Mouse (Mus musculus) cerebellum, postnatal 10 days (tissue): ENCODE measurements around the gene Gm45837.
"Not testable (repeated sequence)": the region's sequence is repeated elsewhere in the genome, so short reads cannot be mapped to it uniquely, and the experiment has no call there.

Experiments used
- DNase-seq, 2 experiments: peaks; one replicate each; pipeline ENCODE4 v3.0.0; 2021; ENCODE audit warnings: mixed read lengths in 2 of 2

The Gm45837 gene

GRCm38 (mm10) chr7:101555473-101555872, 144.8 kb downstream of the Gm45837 start:
- DNase-seq, result not testable (repeated sequence)

GRCm38 (mm10) chr7:101557391-101557790, 146.7 kb downstream of the Gm45837 start:
- DNase-seq, result no peak

- not testable (repeated sequence) for DNase-seq
These were observed 148.7 kb downstream of the Gm45837 start for GRCm38 (mm10) chr7:101559393-101559792.
